Mouse (Mus musculus): ENCODE data around the gene Diaph3. TPM values are rescaled to one million over a fixed set of nuclear protein-coding genes. Genes with fewer than 3 reads are reported as not detected.

The Diaph3 gene
- polyA plus RNA-seq (2016; fragmentation: Nextera tagmentation; extraction: Ambion mirVana): 8.4 and 8.5 TPM in 2 replicates

- Histone ChIP-seq H3K4me1 (peaks cover 7% of the 10 kb centered on the region; the same call in 1 of the 2 replicates), H3K36me3 (no peaks in the 10 kb centered on the region), H3K4me2 (replicated peaks) (peak within 1 kb of the TSS; percentile 87), H3K4me3 (peak within 1 kb of the TSS; percentile 71), H3K9ac (peak within 1 kb of the TSS; percentile 60), H3K27me3 (no peaks in the 10 kb centered on the region), H3K9me3 (replicated peaks) (no peaks in the 10 kb centered on the region), H3K27ac (no peak within 1 kb of the TSS)
- under 1% methylated on average over 43 of the region's 43 CpGs for WGBS
- ATAC-seq (ENCODE audit: low FRiP score): peak; percentile 100
Measured at GRCm38 (mm10) chr14:87140963-87141486, at the start of gene Diaph3. Diaph3 (minus strand) TSS chr14:87141235.

DNA sequence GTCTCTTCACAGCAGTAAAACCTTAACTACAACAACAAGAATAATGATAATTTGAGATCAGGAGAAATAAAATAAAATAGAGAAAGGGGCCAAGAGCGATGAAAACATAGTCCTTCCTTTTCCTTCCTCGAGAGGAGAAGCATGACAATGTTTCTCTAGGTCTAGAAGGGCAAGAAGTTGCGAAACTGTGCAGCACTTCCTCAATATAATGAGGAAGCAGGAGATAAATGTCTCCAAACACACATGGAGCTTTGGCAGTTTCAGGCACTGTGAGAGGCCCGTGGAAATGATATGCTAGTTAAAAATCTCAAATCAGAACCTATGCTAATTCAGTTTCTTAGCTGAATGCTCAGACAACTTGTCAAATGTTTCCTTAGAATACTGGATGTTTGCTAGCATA is 49.6 kb upstream of the Diaph3 start:
- Histone ChIP-seq H3K4me2 (replicated peaks) (no peak overlapping the region), H3K4me1 (no peaks in the 10 kb centered on the region), H3K4me3 (no peak overlapping the region), H3K27me3 (no peaks in the 10 kb centered on the region), H3K9me3 (replicated peaks) (no peaks in the 10 kb centered on the region), H3K36me3 (no peaks in the 10 kb centered on the region), H3K9ac (no peak overlapping the region), H3K27ac (no peak overlapping the region)
- 92% methylated on average over 4 of the region's 4 CpGs for WGBS
- ATAC-seq (ENCODE audit: low FRiP score): no peak

DNA sequence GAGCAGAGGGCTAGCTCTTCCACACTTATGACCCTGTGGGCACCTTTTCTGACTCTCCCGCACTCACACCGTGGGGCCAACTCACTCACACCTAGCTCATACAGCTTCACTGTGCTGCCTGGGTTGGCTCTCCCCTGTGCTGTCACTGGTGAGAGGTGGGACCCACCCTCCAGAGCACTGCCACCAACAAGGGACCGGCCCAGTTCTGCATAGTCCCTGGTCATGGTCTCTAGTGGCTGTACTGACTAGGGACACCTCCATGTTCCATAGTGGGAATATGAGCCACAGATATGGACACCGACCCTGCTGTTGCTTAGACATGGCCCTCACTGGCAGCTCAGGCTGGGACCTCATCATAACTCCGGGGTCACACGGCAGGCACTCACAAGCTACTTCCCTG is 30.5 kb upstream of the Diaph3 start:
- Histone ChIP-seq H3K9ac (no peak overlapping the region), H3K4me1 (no peaks in the 10 kb centered on the region), H3K4me3 (no peak overlapping the region), H3K27ac (no peak overlapping the region), H3K36me3 (no peaks in the 10 kb centered on the region), H3K9me3 (replicated peaks) (no peaks in the 10 kb centered on the region), H3K27me3 (no peaks in the 10 kb centered on the region), H3K4me2 (replicated peaks) (no peak overlapping the region)
- 88% methylated on average over 6 of the region's 6 CpGs for WGBS
- ATAC-seq (ENCODE audit: low FRiP score): no peak

- no peak for ATAC-seq (ENCODE audit: low FRiP score)
- Histone ChIP-seq H3K36me3 (no peaks in the 10 kb centered on the region), H3K9me3 (replicated peaks) (no peaks in the 10 kb centered on the region), H3K27ac (no peak overlapping the region), H3K9ac (no peak overlapping the region), H3K4me1 (no peaks in the 10 kb centered on the region), H3K4me3 (no peak overlapping the region), H3K4me2 (replicated peaks) (no peak overlapping the region), H3K27me3 (no peaks in the 10 kb centered on the region)
- 67% methylated on average over 1 of the region's 1 CpGs for WGBS
Measured at GRCm38 (mm10) chr14:87169151-87169550, 28.1 kb upstream of the Diaph3 start.

DNA sequence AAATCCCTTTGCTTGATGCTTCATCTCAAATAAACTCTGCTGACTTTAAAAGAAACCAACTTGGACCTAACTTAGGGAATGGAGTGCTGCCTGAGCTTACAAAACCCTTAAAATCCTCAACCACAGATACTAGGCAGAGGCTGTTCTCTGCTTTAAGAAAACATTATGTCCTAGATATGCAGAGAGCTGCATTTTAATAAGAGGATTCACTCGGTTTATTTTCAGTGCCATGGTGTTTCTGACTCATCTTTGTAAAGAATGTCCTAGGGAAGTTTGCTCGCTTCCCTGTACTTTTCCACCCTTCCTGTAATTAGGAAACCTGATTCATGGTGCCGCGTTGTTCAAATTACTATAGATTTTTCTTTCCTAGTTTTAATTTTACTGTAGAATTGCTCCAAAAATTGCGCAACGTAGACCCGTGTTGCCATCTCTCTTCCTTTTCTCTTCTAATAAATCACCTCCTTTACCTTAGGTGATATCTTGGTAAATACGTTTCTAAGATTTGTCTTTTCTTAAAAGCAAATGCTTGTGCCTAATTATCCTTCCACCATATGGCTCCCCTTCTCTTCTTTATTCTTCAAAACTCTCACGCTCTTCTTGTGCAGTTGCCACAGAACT is 14.7 kb upstream of the Diaph3 start:
- Histone ChIP-seq H3K27me3 (no peaks in the 10 kb centered on the region), H3K27ac (no peak overlapping the region), H3K9ac (no peak overlapping the region), H3K4me3 (no peak overlapping the region), H3K4me2 (replicated peaks) (no peak overlapping the region), H3K36me3 (no peaks in the 10 kb centered on the region), H3K9me3 (replicated peaks) (no peaks in the 10 kb centered on the region), H3K4me1 (no peaks in the 10 kb centered on the region)
- ATAC-seq (ENCODE audit: low FRiP score): no peak
- WGBS: 88% methylated on average over 9 of the region's 9 CpGs

DNA sequence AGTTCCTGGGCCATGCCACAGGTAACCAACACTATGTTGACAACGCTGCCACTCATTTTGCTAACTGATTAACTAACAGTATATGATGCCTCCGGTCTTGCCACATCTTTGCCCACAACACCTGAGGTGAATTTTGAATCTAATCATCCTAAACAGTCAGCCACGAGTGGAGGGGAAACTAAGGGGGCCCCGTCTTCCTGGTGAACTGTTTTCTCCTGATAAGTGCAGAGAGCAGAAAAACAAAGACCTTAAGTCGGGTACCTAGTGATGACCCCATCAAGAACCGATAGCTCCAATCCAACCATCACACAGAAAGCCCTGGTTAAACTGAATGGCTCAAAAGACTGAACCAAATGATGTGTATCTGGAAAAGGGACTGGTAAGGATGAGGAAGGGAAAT is 8.6 kb upstream of the Diaph3 start:
- Histone ChIP-seq H3K4me1 (no peaks in the 10 kb centered on the region), H3K27me3 (no peaks in the 10 kb centered on the region), H3K27ac (no peak overlapping the region), H3K9ac (no peak overlapping the region), H3K9me3 (replicated peaks) (no peaks in the 10 kb centered on the region), H3K4me3 (no peak overlapping the region), H3K36me3 (no peaks in the 10 kb centered on the region), H3K4me2 (replicated peaks) (no peak overlapping the region)
- WGBS: 86% methylated on average over 6 of the region's 6 CpGs
- ATAC-seq (ENCODE audit: low FRiP score): no peak

- 44% methylated on average over 3 of the region's 3 CpGs for WGBS
- no peaks in the 10 kb centered on the region for H3K27me3 ChIP-seq
Measured at GRCm38 (mm10) chr14:87146704-87147103, 5.7 kb upstream of the Diaph3 start.

GRCm38 (mm10) chr14:87145351-87145750 is 4.3 kb upstream of the Diaph3 start:
- WGBS: 73% methylated on average over 3 of the region's 3 CpGs
- no peak overlapping the region for H3K9ac ChIP-seq
- H3K9me3 ChIP-seq (replicated peaks): no peaks in the 10 kb centered on the region
- ATAC-seq (ENCODE audit: low FRiP score): no peak
- no peaks in the 10 kb centered on the region for H3K27me3 ChIP-seq
- no peak overlapping the region for H3K4me2 ChIP-seq (replicated peaks)
- no peak overlapping the region for H3K27ac ChIP-seq
- H3K36me3 ChIP-seq: no peaks in the 10 kb centered on the region
- H3K4me3 ChIP-seq: no peak overlapping the region
- peaks cover 5% of the 10 kb centered on the region; the same call in 1 of the 2 replicates for H3K4me1 ChIP-seq

More at GRCm38 (mm10) chr14:87146704-87147103, 5.7 kb upstream of the Diaph3 start:
- Histone ChIP-seq H3K4me2 (replicated peaks) (no peak overlapping the region), H3K36me3 (no peaks in the 10 kb centered on the region), H3K9ac (no peak overlapping the region), H3K4me3 (no peak overlapping the region), H3K27ac (no peak overlapping the region), H3K4me1 (no peaks in the 10 kb centered on the region), H3K9me3 (replicated peaks) (no peaks in the 10 kb centered on the region)
- ATAC-seq (ENCODE audit: low FRiP score): no peak

- Histone ChIP-seq H3K4me2 (replicated peaks) (peak overlapping the region; percentile 87), H3K9me3 (replicated peaks) (no peaks in the 10 kb centered on the region), H3K36me3 (no peaks in the 10 kb centered on the region), H3K27me3 (no peaks in the 10 kb centered on the region), H3K4me1 (peaks cover 7% of the 10 kb centered on the region; the same call in 1 of the 2 replicates), H3K4me3 (0 out of 2 replicates have a peak overlapping the region, but pooled peaks have one; percentile 71), H3K9ac (no peak overlapping the region), H3K27ac (no peak overlapping the region)
- peak; percentile 5; the same call in 1 of the 2 replicates for ATAC-seq (ENCODE audit: low FRiP score)
- WGBS: 84% methylated on average over 11 of the region's 11 CpGs
Measured at GRCm38 (mm10) chr14:87141777-87142176, 742 bp upstream of the Diaph3 start.

- H3K9ac ChIP-seq: peak overlapping the region; percentile 60
- H3K4me2 ChIP-seq (replicated peaks): peak overlapping the region; percentile 87
- 6% methylated on average over 17 of the region's 17 CpGs for WGBS
- H3K27ac ChIP-seq: no peak overlapping the region
- H3K9me3 ChIP-seq (replicated peaks): no peaks in the 10 kb centered on the region
- no peak; the same call in 1 of the 2 replicates for ATAC-seq (ENCODE audit: low FRiP score)
- H3K4me1 ChIP-seq: peaks cover 7% of the 10 kb centered on the region; the same call in 1 of the 2 replicates
- no peaks in the 10 kb centered on the region for H3K36me3 ChIP-seq
- H3K4me3 ChIP-seq: peak overlapping the region; percentile 71
- H3K27me3 ChIP-seq: no peaks in the 10 kb centered on the region
Measured at GRCm38 (mm10) chr14:87140327-87140962, 590 bp downstream of the Diaph3 start.

DNA sequence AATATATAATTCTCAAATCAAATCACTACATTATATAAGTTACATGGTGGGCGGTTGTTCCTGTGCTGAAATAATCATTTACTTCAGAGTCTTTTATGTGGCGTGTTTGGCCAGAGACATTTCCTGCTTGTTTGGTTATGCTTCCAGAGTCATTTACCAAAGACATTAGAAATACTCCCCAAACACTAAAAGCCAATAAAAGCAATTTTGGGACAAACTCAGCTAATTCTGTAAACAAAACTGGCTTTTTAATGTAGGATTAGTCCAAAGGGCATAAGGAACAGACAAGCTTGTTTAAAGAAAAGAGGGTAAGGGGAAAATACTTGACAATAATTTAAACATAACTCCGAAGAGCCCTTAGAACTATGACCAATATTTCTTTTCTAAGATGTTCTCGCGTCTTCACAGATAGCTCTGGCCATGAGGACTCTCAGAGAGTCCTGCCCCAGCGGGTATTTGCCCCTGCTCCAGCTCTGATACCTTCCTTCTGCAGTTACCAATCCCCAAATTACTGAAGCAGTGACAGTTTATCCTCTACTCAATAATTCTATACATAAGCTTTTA is 14.9 kb downstream of the Diaph3 start:
- Histone ChIP-seq H3K4me1 (no peaks in the 10 kb centered on the region), H3K36me3 (no peaks in the 10 kb centered on the region), H3K9ac (no peak overlapping the region), H3K4me2 (replicated peaks) (no peak overlapping the region), H3K4me3 (no peak overlapping the region), H3K27me3 (no peaks in the 10 kb centered on the region), H3K27ac (no peak overlapping the region), H3K9me3 (replicated peaks) (no peaks in the 10 kb centered on the region)
- no peak for ATAC-seq (ENCODE audit: low FRiP score)
- WGBS: 91% methylated on average over 6 of the region's 6 CpGs

DNA sequence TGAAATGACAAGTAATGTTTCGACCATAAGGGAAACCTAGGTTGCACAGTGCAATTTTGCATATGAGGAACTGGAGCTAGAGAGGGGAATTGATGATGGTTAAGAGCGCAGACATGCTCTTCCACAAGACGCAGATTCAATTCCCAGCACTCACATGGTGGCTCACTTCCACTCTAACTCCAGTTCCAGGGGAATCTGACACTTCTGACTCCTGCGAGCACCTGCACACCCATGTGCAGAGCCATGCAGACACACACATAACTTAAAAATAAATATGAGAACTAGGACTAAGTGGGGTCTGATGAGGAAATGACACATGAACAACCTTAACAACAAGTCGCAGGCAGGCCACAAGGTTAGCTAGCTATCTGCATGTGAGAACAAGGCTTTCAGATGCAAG is 15.5 kb downstream of the Diaph3 start:
- Histone ChIP-seq H3K27me3 (no peaks in the 10 kb centered on the region), H3K4me2 (replicated peaks) (no peak overlapping the region), H3K4me1 (no peaks in the 10 kb centered on the region), H3K27ac (no peak overlapping the region), H3K9me3 (replicated peaks) (no peaks in the 10 kb centered on the region), H3K9ac (no peak overlapping the region), H3K36me3 (no peaks in the 10 kb centered on the region), H3K4me3 (no peak overlapping the region)
- no peak for ATAC-seq (ENCODE audit: low FRiP score)
- 91% methylated on average over 5 of the region's 5 CpGs for WGBS
